Mouse (Mus musculus) frontal cortex, postnatal 10 days (tissue): ENCODE results near the gene Ninl.

Source experiments
- DNase-seq, 2 experiments: peaks; one replicate each; pipeline ENCODE4 v3.0.0; 2022; ENCODE audit warnings: low spot score in 2 of 2, mixed read lengths in 1 of 2

The Ninl gene

DNA sequence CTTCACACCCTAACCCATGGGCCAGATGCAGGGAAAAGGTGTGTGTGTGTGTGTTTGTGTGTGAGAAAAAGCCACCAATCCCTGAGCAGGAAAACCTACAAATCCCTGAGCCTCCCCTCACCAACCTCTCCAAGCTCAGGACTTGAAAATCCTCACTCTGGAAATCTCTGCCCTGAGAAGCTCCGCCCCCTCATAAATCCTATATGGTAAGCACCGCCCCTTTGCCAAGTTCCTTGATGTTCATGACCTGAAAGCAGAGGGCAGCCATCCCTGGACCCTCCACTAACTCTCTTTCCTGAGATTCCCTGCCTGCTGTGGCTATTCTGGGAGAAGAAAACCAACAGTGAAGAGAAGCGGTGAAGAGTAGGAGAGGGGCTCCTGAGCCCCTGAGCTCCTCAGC lies 40.2 kb downstream of the Ninl start:
- DNase-seq = no peak

- DNase-seq = no peak
Measured at GRCm38 (mm10) chr2:150997618-150998017, 41.6 kb downstream of the Ninl start.

DNA sequence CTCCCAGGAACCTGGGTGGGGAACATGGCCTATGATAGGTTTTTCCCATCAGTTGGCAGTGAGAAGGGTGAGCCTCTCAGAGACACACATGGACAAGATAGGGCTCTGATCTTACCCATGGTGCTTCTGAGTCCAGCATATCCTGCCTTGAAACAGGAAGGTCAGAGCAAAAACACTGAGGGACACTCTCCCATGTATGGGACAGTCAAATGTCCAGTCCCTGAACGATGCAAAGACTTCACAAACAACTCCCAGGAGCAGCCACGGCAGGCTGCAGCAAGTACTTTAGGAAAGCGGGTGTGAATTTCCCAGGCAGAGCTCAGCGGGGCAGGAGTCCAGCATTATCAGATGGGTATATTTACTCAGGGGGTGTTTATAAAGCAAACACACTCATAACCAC lies 43.9 kb downstream of the Ninl start:
- DNase-seq = no peak

DNA sequence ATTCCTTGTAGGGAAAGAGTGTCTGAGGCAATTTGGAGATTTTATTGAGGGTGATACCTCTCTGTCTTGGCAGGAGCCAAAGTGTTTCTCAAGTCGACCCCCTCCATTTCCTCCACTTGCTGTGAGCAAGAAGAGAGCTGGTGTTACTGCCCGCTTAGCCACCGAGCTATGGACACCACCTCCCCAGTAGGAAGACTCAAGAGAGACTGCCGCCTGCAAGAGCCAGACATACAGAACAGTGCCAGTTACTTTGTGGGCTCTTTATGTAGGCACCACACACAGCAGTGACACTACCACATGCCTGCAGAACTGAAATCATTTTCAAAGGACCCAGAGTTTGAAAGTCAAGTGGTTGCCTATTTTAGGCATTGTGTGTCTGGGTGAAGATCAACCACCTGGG lies 48.1 kb downstream of the Ninl start:
- no peak for DNase-seq

GRCm38 (mm10) chr2:150990506-150990905 lies 48.7 kb downstream of the Ninl start:
- no peak for DNase-seq

- no peak for DNase-seq
Measured at GRCm38 (mm10) chr2:150985359-150985758, 53.8 kb downstream of the Ninl start.

GRCm38 (mm10) chr2:150982051-150982450 lies 57.1 kb downstream of the Ninl start:
- no peak for DNase-seq

GRCm38 (mm10) chr2:150981524-150981923 lies 57.7 kb downstream of the Ninl start:
- no peak for DNase-seq

- no peak for DNase-seq
Measured at GRCm38 (mm10) chr2:150979861-150980620, 59.1 kb downstream of the Ninl start.

- DNase-seq = no peak
Measured at GRCm38 (mm10) chr2:150978791-150979190, 60.4 kb downstream of the Ninl start.

GRCm38 (mm10) chr2:150977676-150978075 lies 61.5 kb downstream of the Ninl start:
- no peak for DNase-seq

DNA sequence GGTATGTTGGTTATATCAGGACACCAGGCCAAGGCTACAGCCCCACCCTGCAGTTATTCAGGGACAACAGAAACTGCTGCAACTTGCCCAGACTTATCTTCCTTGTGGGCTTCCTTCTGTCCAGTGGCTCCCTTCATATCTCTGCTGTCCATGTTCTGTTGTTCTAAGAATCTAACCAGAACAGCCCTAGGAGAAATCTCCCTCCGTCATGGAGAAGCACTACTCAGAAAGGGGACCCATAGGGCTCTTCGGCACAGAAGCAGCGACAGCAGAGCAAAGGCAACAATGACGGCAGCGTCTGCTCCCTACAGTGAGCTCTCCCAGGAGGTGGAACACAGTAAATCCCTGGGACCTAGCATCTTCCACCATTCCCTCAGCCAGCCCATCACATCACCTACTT lies 62.3 kb downstream of the Ninl start:
- no peak for DNase-seq

- DNase-seq = no peak
Measured at GRCm38 (mm10) chr2:150973401-150974115, 65.6 kb downstream of the Ninl start.

GRCm38 (mm10) chr2:150972681-150973080 lies 66.5 kb downstream of the Ninl start:
- DNase-seq = no peak

GRCm38 (mm10) chr2:150971856-150972255 lies 67.3 kb downstream of the Ninl start:
- no peak for DNase-seq

GRCm38 (mm10) chr2:150969231-150969630 lies 70.0 kb downstream of the Ninl start:
- DNase-seq = no peak

GRCm38 (mm10) chr2:150967491-150967890 lies 71.7 kb downstream of the Ninl start:
- no peak for DNase-seq

GRCm38 (mm10) chr2:150965951-150966350 lies 73.2 kb downstream of the Ninl start:
- no peak for DNase-seq

- no peak for DNase-seq
Measured at GRCm38 (mm10) chr2:150964641-150965040, 74.5 kb downstream of the Ninl start.

GRCm38 (mm10) chr2:150963246-150963645 lies 75.9 kb downstream of the Ninl start:
- no peak for DNase-seq

GRCm38 (mm10) chr2:150959521-150959920 lies 79.7 kb downstream of the Ninl start:
- no peak for DNase-seq

- DNase-seq = no peak
Measured at GRCm38 (mm10) chr2:150955859-150956258, 83.3 kb downstream of the Ninl start.

DNA sequence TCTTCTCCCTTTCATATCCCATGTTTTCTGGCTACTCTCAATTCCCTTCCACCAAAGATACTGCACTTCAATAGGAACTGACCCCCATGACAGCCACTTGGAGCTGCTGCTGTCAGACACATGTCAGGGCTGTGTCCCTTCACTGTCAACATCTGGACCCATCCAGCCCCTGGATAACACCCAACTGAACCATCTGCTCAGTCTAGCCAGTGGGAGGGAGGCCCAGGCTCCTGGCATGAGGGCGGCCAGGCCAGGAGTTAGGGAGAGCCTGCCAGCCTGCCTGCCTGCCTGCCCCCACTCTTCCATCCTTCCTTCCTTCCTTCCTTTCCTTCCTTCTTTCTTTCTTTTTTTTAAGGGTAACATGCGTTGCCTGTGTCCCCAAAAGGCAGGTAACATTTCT lies 88.0 kb downstream of the Ninl start:
- no peak for DNase-seq
